Mouse (Mus musculus) heart, embryonic 13.5 days (tissue): ENCODE measurements around the gene Ltv1. TPM values are rescaled to one million over a fixed set of nuclear protein-coding genes. Genes with fewer than 3 reads are reported as not detected.

ENCODE experiments used
- polyA plus RNA-seq: library from polyadenylated mRNA; unstranded; fragments of >200 nt; fragmentation: Nextera tagmentation; extraction: Ambion mirVana; gene quantifications from 2 replicates; pipeline ENCODE4 v1.2.1, GENCODE M21; 2015

Ltv1 gene
- polyA plus RNA-seq, 1 experiment from 2014 or later = 47.9 TPM

Other genes starting within 250 kb of the Ltv1 start
- gene Stx11, start 228.9 kb downstream of the Ltv1 start, polyA plus RNA-seq = 2.9 and 5.0 TPM in 2 replicates
- gene Sf3b5, start 187.8 kb downstream of the Ltv1 start, polyA plus RNA-seq = 28.9 and 32.3 TPM in 2 replicates
- 202 and 217 TPM in 2 replicates for gene Plagl1, start 132.7 kb downstream of the Ltv1 start, polyA plus RNA-seq
- gene Zc2hc1b, start 15.1 kb downstream of the Ltv1 start, polyA plus RNA-seq = not detected in 2 replicates